Mouse (Mus musculus): ENCODE data around the gene Ptprq. TPM values are rescaled to one million over a fixed set of nuclear protein-coding genes. Genes with fewer than 3 reads are reported as not detected.
A peak's percentile ranks its signal among the peaks of the same experiment; 100 is the strongest.

Gene Ptprq
- polyA plus RNA-seq, 1 experiment = 0.10 TPM

GRCm38 (mm10) chr10:107661970-107662369 is 57.9 kb downstream of the Ptprq start:
- H3K4me3 ChIP-seq = no peak overlapping the region
- H3K4me2 ChIP-seq (ENCODE audit: low read depth) = peak overlapping the region; percentile 57
- H3K27me3 ChIP-seq (ENCODE audit: control insufficient read depth, insufficient read depth, insufficient read length) = no peaks in the 10 kb centered on the region
- H3K36me3 ChIP-seq (ENCODE audit: control insufficient read depth, insufficient read depth) = no peaks in the 10 kb centered on the region
- no peaks in the 10 kb centered on the region for H3K79me2 ChIP-seq (ENCODE audit: control insufficient read depth, insufficient read depth)
- no peak for TF ChIP-seq TCF12 (IDR thresholded peaks at IDR 0.05; ENCODE audit: insufficient read depth, poor library complexity, severe bottlenecking)
- no peak for TF ChIP-seq MYOG (IDR thresholded peaks at IDR 0.05; ENCODE audit: control insufficient read depth in 1 of 3, insufficient read depth in 1 of 3, insufficient read length in 2 of 3, low read depth in 2 of 3)
- no peak for TF ChIP-seq POLR2A (IDR thresholded peaks at IDR 0.05; ENCODE audit: insufficient read length, low read depth)
- TF ChIP-seq REST (IDR thresholded peaks at IDR 0.05; ENCODE audit: insufficient read depth, insufficient read length) = no peak
- TF ChIP-seq MAX (IDR thresholded peaks at IDR 0.05; ENCODE audit: low read depth) = no peak
- TF ChIP-seq POLR2AphosphoS2 (IDR thresholded peaks at IDR 0.05; ENCODE audit: insufficient read length, low read depth) = no peak
- TF ChIP-seq CEBPB (IDR thresholded peaks at IDR 0.05; ENCODE audit: insufficient read depth, poor library complexity, severe bottlenecking) = no peak
- no peak for TF ChIP-seq MYOD1 (IDR thresholded peaks at IDR 0.05; ENCODE audit: control insufficient read depth in 1 of 3, insufficient read length in 2 of 3, low read depth in 2 of 3)
- TF ChIP-seq SRF (IDR thresholded peaks at IDR 0.05; ENCODE audit: control insufficient read depth, insufficient read length, low read depth) = no peak
- TF ChIP-seq TCF3 (IDR thresholded peaks at IDR 0.05; ENCODE audit: insufficient read length, low read depth) = no peak
- TF ChIP-seq USF1 (IDR thresholded peaks at IDR 0.05; ENCODE audit: low read depth) = no peak
- no peak for TF ChIP-seq E2F4 (IDR thresholded peaks at IDR 0.05; ENCODE audit: insufficient read depth)
- H3ac ChIP-seq (ENCODE audit: control insufficient read depth, insufficient read length) = no peak overlapping the region

GRCm38 (mm10) chr10:107659141-107659540 is 60.7 kb downstream of the Ptprq start:
- Histone ChIP-seq H3K27me3 (ENCODE audit: control insufficient read depth, insufficient read depth, insufficient read length) (no peaks in the 10 kb centered on the region), H3K4me3 (no peak overlapping the region), H3K36me3 (ENCODE audit: control insufficient read depth, insufficient read depth) (no peaks in the 10 kb centered on the region), H3ac (ENCODE audit: control insufficient read depth, insufficient read length) (no peak overlapping the region), H3K79me2 (ENCODE audit: control insufficient read depth, insufficient read depth) (no peaks in the 10 kb centered on the region), H3K4me2 (ENCODE audit: low read depth) (no peak overlapping the region)
- TF ChIP-seq E2F4 (IDR thresholded peaks at IDR 0.05; ENCODE audit: insufficient read depth) (no peak), CEBPB (IDR thresholded peaks at IDR 0.05; ENCODE audit: insufficient read depth, poor library complexity, severe bottlenecking) (no peak), TCF3 (IDR thresholded peaks at IDR 0.05; ENCODE audit: insufficient read length, low read depth) (no peak), SRF (IDR thresholded peaks at IDR 0.05; ENCODE audit: control insufficient read depth, insufficient read length, low read depth) (no peak), MAX (IDR thresholded peaks at IDR 0.05; ENCODE audit: low read depth) (no peak), USF1 (IDR thresholded peaks at IDR 0.05; ENCODE audit: low read depth) (no peak), POLR2AphosphoS2 (IDR thresholded peaks at IDR 0.05; ENCODE audit: insufficient read length, low read depth) (no peak), MYOD1 (IDR thresholded peaks at IDR 0.05; ENCODE audit: control insufficient read depth in 1 of 3, insufficient read length in 2 of 3, low read depth in 2 of 3) (no peak), MYOG (IDR thresholded peaks at IDR 0.05; ENCODE audit: control insufficient read depth in 1 of 3, insufficient read depth in 1 of 3, insufficient read length in 2 of 3, low read depth in 2 of 3) (no peak), TCF12 (IDR thresholded peaks at IDR 0.05; ENCODE audit: insufficient read depth, poor library complexity, severe bottlenecking) (no peak), POLR2A (IDR thresholded peaks at IDR 0.05; ENCODE audit: insufficient read length, low read depth) (no peak), REST (IDR thresholded peaks at IDR 0.05; ENCODE audit: insufficient read depth, insufficient read length) (no peak)

GRCm38 (mm10) chr10:107649687-107650086 is 70.2 kb downstream of the Ptprq start:
- TF ChIP-seq POLR2AphosphoS2 (IDR thresholded peaks at IDR 0.05; ENCODE audit: insufficient read length, low read depth) (no peak), CEBPB (IDR thresholded peaks at IDR 0.05; ENCODE audit: insufficient read depth, poor library complexity, severe bottlenecking) (no peak), E2F4 (IDR thresholded peaks at IDR 0.05; ENCODE audit: insufficient read depth) (no peak), REST (IDR thresholded peaks at IDR 0.05; ENCODE audit: insufficient read depth, insufficient read length) (no peak), MYOD1 (IDR thresholded peaks at IDR 0.05; ENCODE audit: control insufficient read depth in 1 of 3, insufficient read length in 2 of 3, low read depth in 2 of 3) (no peak), POLR2A (IDR thresholded peaks at IDR 0.05; ENCODE audit: insufficient read length, low read depth) (no peak), MAX (IDR thresholded peaks at IDR 0.05; ENCODE audit: low read depth) (no peak), SRF (IDR thresholded peaks at IDR 0.05; ENCODE audit: control insufficient read depth, insufficient read length, low read depth) (no peak), TCF3 (IDR thresholded peaks at IDR 0.05; ENCODE audit: insufficient read length, low read depth) (no peak), MYOG (IDR thresholded peaks at IDR 0.05; ENCODE audit: control insufficient read depth in 1 of 3, insufficient read depth in 1 of 3, insufficient read length in 2 of 3, low read depth in 2 of 3) (no peak), TCF12 (IDR thresholded peaks at IDR 0.05; ENCODE audit: insufficient read depth, poor library complexity, severe bottlenecking) (no peak), USF1 (IDR thresholded peaks at IDR 0.05; ENCODE audit: low read depth) (no peak)
- no peaks in the 10 kb centered on the region for H3K27me3 ChIP-seq (ENCODE audit: control insufficient read depth, insufficient read depth, insufficient read length)
- H3K36me3 ChIP-seq (ENCODE audit: control insufficient read depth, insufficient read depth) = no peaks in the 10 kb centered on the region
- no peaks in the 10 kb centered on the region for H3K79me2 ChIP-seq (ENCODE audit: control insufficient read depth, insufficient read depth)
- no peak overlapping the region for H3ac ChIP-seq (ENCODE audit: control insufficient read depth, insufficient read length)
- no peak overlapping the region for H3K4me2 ChIP-seq (ENCODE audit: low read depth)
- H3K4me3 ChIP-seq = no peak overlapping the region

GRCm38 (mm10) chr10:107628104-107628503 is 91.7 kb downstream of the Ptprq start:
- Histone ChIP-seq H3K79me2 (ENCODE audit: control insufficient read depth, insufficient read depth) (no peaks in the 10 kb centered on the region), H3K4me3 (no peak overlapping the region), H3K4me2 (ENCODE audit: low read depth) (peak overlapping the region; percentile 54), H3K36me3 (ENCODE audit: control insufficient read depth, insufficient read depth) (no peaks in the 10 kb centered on the region), H3K27me3 (ENCODE audit: control insufficient read depth, insufficient read depth, insufficient read length) (no peaks in the 10 kb centered on the region), H3ac (ENCODE audit: control insufficient read depth, insufficient read length) (no peak overlapping the region)
- TF ChIP-seq CEBPB (IDR thresholded peaks at IDR 0.05; ENCODE audit: insufficient read depth, poor library complexity, severe bottlenecking) (0 out of 2 replicates have a peak, but pooled peaks have one; percentile 36), SRF (IDR thresholded peaks at IDR 0.05; ENCODE audit: control insufficient read depth, insufficient read length, low read depth) (no peak)

GRCm38 (mm10) chr10:107626648-107627047 is 93.2 kb downstream of the Ptprq start:
- H3K4me2 ChIP-seq (ENCODE audit: low read depth) = peak overlapping the region; percentile 22
- TF ChIP-seq TCF3 (IDR thresholded peaks at IDR 0.05; ENCODE audit: insufficient read length, low read depth) = no peak
- TF ChIP-seq TCF12 (IDR thresholded peaks at IDR 0.05; ENCODE audit: insufficient read depth, poor library complexity, severe bottlenecking) = peak; percentile 9
- no peak overlapping the region for H3ac ChIP-seq (ENCODE audit: control insufficient read depth, insufficient read length)
- no peaks in the 10 kb centered on the region for H3K36me3 ChIP-seq (ENCODE audit: control insufficient read depth, insufficient read depth)
- no peaks in the 10 kb centered on the region for H3K27me3 ChIP-seq (ENCODE audit: control insufficient read depth, insufficient read depth, insufficient read length)
- no peak overlapping the region for H3K4me3 ChIP-seq
- no peaks in the 10 kb centered on the region for H3K79me2 ChIP-seq (ENCODE audit: control insufficient read depth, insufficient read depth)
